Mouse (Mus musculus): ENCODE data around the gene St6galnac3.

DNA sequence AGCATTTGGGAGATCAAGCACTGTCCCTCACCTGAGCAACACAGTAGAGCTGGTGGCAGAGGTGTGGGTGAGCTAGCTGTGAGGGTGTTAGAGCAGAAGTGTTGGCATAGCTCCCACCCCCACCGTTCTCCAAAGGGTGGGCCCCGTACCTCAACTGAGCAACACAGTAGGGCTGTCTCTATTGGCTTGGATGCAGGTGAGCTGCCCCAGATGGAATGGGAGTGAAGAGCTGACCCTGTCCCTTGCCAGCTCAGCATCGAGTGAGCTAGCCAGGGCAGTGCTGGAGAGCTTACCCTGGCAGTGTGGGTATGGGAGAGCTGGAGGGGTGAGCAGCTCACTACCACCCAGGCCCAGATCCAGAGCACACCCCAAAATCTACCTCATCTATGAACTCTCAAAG, 171.3 kb downstream of the St6galnac3 start:
- TF ChIP-seq CTCF (IDR thresholded peaks at IDR 0.05; ENCODE audit: extremely low read depth, insufficient read depth, low read length) (no peak), POLR2A (IDR thresholded peaks at IDR 0.05; ENCODE audit: extremely low read depth, insufficient read depth, low read length) (no peak)
